Mouse (Mus musculus) left cerebral cortex, adult 8-10 months (tissue): ENCODE data around the gene Ifrd2. TPM values are rescaled to one million over a fixed set of nuclear protein-coding genes. Genes with fewer than 3 reads are reported as not detected.

Experiments used
- DNase-seq, 2 experiments: peaks; one replicate each; pipeline ENCODE4 v3.0.0; 2022; ENCODE audit warnings: low spot score in 2 of 2
- total RNA-seq, 4 experiments: library from RNA; stranded (reverse); gene quantifications; 2 replicates each; pipeline ENCODE4 v1.2.4; 2022

Gene Ifrd2
- total RNA-seq, 4 experiments from 2014 or later: 11.3 to 15.5 (median 15.3) TPM

GRCm38 (mm10) chr9:107598385-107598784 is 10.9 kb downstream of the Ifrd2 start:
- DNase-seq: no peak

GRCm38 (mm10) chr9:107599433-107599832 is 12.0 kb downstream of the Ifrd2 start:
- no peak for DNase-seq

GRCm38 (mm10) chr9:107599842-107600241 is 12.4 kb downstream of the Ifrd2 start:
- DNase-seq: no peak

GRCm38 (mm10) chr9:107600745-107601144 is 13.3 kb downstream of the Ifrd2 start:
- no peak for DNase-seq

- no peak for DNase-seq
These were observed 13.8 kb downstream of the Ifrd2 start for GRCm38 (mm10) chr9:107601275-107601674.

GRCm38 (mm10) chr9:107602068-107602648 is 14.7 kb downstream of the Ifrd2 start:
- peak; percentile 62 to 97 for DNase-seq

GRCm38 (mm10) chr9:107603251-107603650 is 15.8 kb downstream of the Ifrd2 start:
- DNase-seq: no peak

GRCm38 (mm10) chr9:107605041-107605661 is 17.7 kb downstream of the Ifrd2 start:
- DNase-seq: no peak

GRCm38 (mm10) chr9:107606591-107606990 is 19.1 kb downstream of the Ifrd2 start:
- DNase-seq: no peak

- DNase-seq: no peak
These were observed 19.6 kb downstream of the Ifrd2 start for GRCm38 (mm10) chr9:107607036-107607435.

GRCm38 (mm10) chr9:107607653-107608245 is 20.3 kb downstream of the Ifrd2 start:
- DNase-seq: no peak

- DNase-seq: no peak
These were observed 21.4 kb downstream of the Ifrd2 start, which contains the start of gene Sema3b for GRCm38 (mm10) chr9:107608741-107609432. Gene Sema3b (minus strand): TSS chr9:107609229.

- DNase-seq: no peak
These were observed 22.0 kb downstream of the Ifrd2 start for GRCm38 (mm10) chr9:107609433-107609830.

- no peak for DNase-seq
These were observed 24.2 kb downstream of the Ifrd2 start for GRCm38 (mm10) chr9:107611456-107612190.

- peak; percentile 97 to 98 for DNase-seq
These were observed 24.9 kb downstream of the Ifrd2 start for GRCm38 (mm10) chr9:107612191-107612944.

- DNase-seq: no peak
These were observed 25.6 kb downstream of the Ifrd2 start for GRCm38 (mm10) chr9:107612945-107613569.

GRCm38 (mm10) chr9:107615035-107615434 is 27.6 kb downstream of the Ifrd2 start:
- DNase-seq: no peak

GRCm38 (mm10) chr9:107617461-107617860 is 30.0 kb downstream of the Ifrd2 start:
- no peak for DNase-seq

- no peak for DNase-seq
These were observed 30.7 kb downstream of the Ifrd2 start for GRCm38 (mm10) chr9:107618098-107618497.
